Mouse (Mus musculus) hindbrain, embryonic 10.5 days (tissue): ENCODE results near the gene Foxs1. TPM values are rescaled to one million over a fixed set of nuclear protein-coding genes. Genes with fewer than 3 reads are reported as not detected.

Experiments used
- DNase-seq: peaks from one replicate; pipeline ENCODE4 v3.0.0-alpha.2; 2017; ENCODE audit warnings: low spot score
- H3K27ac ChIP-seq: fragments of 300-500 bp; sonication (generic); 2 replicates; pipeline ENCODE4 v1.5.1; 2016; ENCODE audit warnings: mild to moderate bottlenecking, moderate library complexity
- H3K27me3 ChIP-seq: fragments of 300-500 bp; sonication (generic); 2 replicates; pipeline ENCODE4 v1.6.1; 2016; ENCODE audit warnings: mild to moderate bottlenecking; ENCODE audit not compliant: poor library complexity, insufficient read depth, severe bottlenecking
- H3K36me3 ChIP-seq: fragments of 300-500 bp; sonication (generic); 2 replicates; pipeline ENCODE4 v1.6.1; 2016; ENCODE audit warnings: mild to moderate bottlenecking, moderate library complexity
- H3K4me1 ChIP-seq: fragments of 300-500 bp; sonication (generic); replicated peaks from 2 replicates; pipeline ENCODE4 v1.6.1; 2016; ENCODE audit warnings: mild to moderate bottlenecking
- H3K4me3 ChIP-seq: fragments of 300-500 bp; sonication (generic); 2 replicates; pipeline ENCODE4 v1.5.1; 2016; ENCODE audit warnings: mild to moderate bottlenecking, moderate library complexity
- H3K9me3 ChIP-seq: fragments of 300-500 bp; sonication (generic); 2 replicates; pipeline ENCODE4 v1.6.1; 2016; ENCODE audit warnings: mild to moderate bottlenecking, moderate library complexity
- WGBS: fragments of 180-500 bp; shearing (Covaris S2); methylation state at CpG from one replicate; pipeline ENCODE4 v1.1.7; 2016; 5-methylcytosine and 5-hydroxymethylcytosine counted together
- polyA plus RNA-seq: library from polyadenylated mRNA; unstranded; fragments of >200 nt; fragmentation: Nextera tagmentation; extraction: Ambion mirVana; gene quantifications from 2 replicates; pipeline ENCODE4 v1.2.1, GENCODE M21; 2016

Gene Foxs1
- polyA plus RNA-seq, 1 experiment from 2014 or later, result 1.0 TPM

DNA sequence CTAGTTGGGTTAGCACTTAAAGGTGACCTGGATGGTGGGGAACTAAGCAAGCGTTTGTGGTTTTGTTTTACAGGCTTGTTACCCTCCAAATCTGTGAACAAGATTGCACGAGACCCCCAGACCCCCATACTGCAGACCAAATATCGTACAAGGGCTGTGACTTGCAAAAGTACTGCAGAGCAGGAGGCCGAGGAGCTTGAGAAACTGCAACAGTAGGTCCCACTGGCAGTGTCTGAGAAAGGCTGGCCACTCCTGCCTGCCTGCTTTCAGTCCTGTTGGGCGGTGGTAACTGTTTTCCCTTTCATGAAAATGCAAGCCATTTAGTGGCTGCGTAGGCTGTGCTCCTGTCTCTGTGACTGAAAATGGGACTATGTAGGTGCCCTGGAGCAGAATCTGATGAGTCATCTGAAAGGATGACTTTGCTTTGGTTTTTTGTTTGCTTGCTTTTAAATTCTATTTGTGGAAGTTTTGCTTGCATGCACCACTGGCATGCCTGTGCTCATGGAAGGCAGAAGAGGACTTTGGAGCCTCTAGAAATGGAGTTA lies 48.8 kb downstream of the Foxs1 start:
- WGBS, result 94% methylated on average over 6 of the region's 6 CpGs
- Histone ChIP-seq H3K27ac (no peak overlapping the region), H3K27me3 (no peaks in the 10 kb centered on the region), H3K9me3 (no peaks in the 10 kb centered on the region), H3K4me1 (no peaks in the 10 kb centered on the region), H3K36me3 (peaks cover 99% of the 10 kb centered on the region), H3K4me3 (no peak overlapping the region)
- no peak for DNase-seq

Other genes with a start within 250 kb of the Foxs1 start
- 41.1 and 48.7 TPM in 2 replicates for gene Mcts2, start 246.2 kb downstream of the Foxs1 start, polyA plus RNA-seq
- gene Id1, start 197.0 kb downstream of the Foxs1 start, polyA plus RNA-seq, result 168 and 176 TPM in 2 replicates
- gene Cox4i2, start 179.0 kb downstream of the Foxs1 start, polyA plus RNA-seq, result 5.0 and 5.1 TPM in 2 replicates
- gene Bcl2l1, start 101.5 kb downstream of the Foxs1 start, polyA plus RNA-seq, result 110 and 128 TPM in 2 replicates
- gene Tpx2, start 85.2 kb downstream of the Foxs1 start, polyA plus RNA-seq, result 106 and 137 TPM in 2 replicates
- 0.05 and 0.14 TPM in 2 replicates for gene Mylk2, start 21.9 kb downstream of the Foxs1 start, polyA plus RNA-seq
- gene Dusp15, start 18.5 kb upstream of the Foxs1 start, polyA plus RNA-seq, result 1.1 and 1.4 TPM in 2 replicates
- gene Ttll9, start 29.3 kb upstream of the Foxs1 start, polyA plus RNA-seq, result 1.6 and 1.9 TPM in 2 replicates
- gene Pdrg1, start 82.2 kb upstream of the Foxs1 start, polyA plus RNA-seq, result 110 and 120 TPM in 2 replicates
- gene Xkr7, start 98.6 kb upstream of the Foxs1 start, polyA plus RNA-seq, result 0.73 and 1.1 TPM in 2 replicates
- gene Ccm2l, start 132.7 kb upstream of the Foxs1 start, polyA plus RNA-seq, result 1.3 and 1.8 TPM in 2 replicates
- gene Hck, start 175.3 kb upstream of the Foxs1 start, polyA plus RNA-seq, result 1.4 and 2.7 TPM in 2 replicates
- gene Tm9sf4, start 228.1 kb upstream of the Foxs1 start, polyA plus RNA-seq, result 74.5 and 80.5 TPM in 2 replicates